Mouse (Mus musculus): Measurements from ENCODE around the gene Spint5. TPM values are rescaled to one million over a fixed set of nuclear protein-coding genes. Genes with fewer than 3 reads are reported as not detected.

Gene Spint5
- total and polyA plus RNA-seq, 2 experiments from 2014 or later, result not detected

DNA sequence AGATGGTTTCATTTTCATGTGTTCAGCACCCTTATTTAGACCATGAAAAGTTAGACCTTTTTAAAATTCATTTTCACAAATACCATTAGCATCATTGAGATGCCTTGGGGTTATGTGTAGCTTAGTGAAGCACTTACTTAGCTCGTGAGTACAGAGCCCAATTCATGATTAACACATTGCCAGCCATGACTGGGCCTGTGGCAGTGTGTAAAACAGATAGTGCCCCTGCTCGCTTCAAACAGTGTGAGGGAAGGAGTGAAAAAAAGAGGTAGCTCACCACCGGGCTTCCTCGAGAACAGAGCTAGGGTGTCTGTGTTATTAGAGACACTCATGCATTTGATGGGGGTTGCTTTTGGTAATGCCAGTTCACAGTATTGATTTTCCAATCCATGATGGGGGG, 33.1 kb downstream of the Spint5 start:
- no peak overlapping the region for H3K4me3 ChIP-seq (ENCODE audit: low read depth, low read length)
- no peak for TF ChIP-seq EP300 (IDR thresholded peaks at IDR 0.05; ENCODE audit: low read depth)
- no peak for TF ChIP-seq CTCF (IDR thresholded peaks at IDR 0.05; ENCODE audit: low read depth)
- no peaks in the 10 kb centered on the region for H3K9me3 ChIP-seq (replicated peaks; ENCODE audit: control insufficient read depth, low read length)
- peaks cover 51% of the 10 kb centered on the region for H3K36me3 ChIP-seq (replicated peaks; ENCODE audit: control insufficient read depth, insufficient read depth, low read length)
- no peak for DNase-seq (ENCODE audit: low spot score)
- H3K4me2 ChIP-seq (ENCODE audit: low read depth, low read length), result no peak overlapping the region
- no peak for ATAC-seq (ENCODE audit: insufficient read depth, low read depth)
- WGBS, result 77% methylated on average over 4 of the region's 4 CpGs
- no peak overlapping the region for H3K27ac ChIP-seq (ENCODE audit: low read depth)
- H3K4me1 ChIP-seq (ENCODE audit: control insufficient read depth, insufficient read depth), result peaks cover 14% of the 10 kb centered on the region
- H3K27me3 ChIP-seq (ENCODE audit: control insufficient read depth, insufficient read depth, low read length), result no peaks in the 10 kb centered on the region
- H3K9ac ChIP-seq (replicated peaks; ENCODE audit: low read depth, low read length), result no peak overlapping the region

DNA sequence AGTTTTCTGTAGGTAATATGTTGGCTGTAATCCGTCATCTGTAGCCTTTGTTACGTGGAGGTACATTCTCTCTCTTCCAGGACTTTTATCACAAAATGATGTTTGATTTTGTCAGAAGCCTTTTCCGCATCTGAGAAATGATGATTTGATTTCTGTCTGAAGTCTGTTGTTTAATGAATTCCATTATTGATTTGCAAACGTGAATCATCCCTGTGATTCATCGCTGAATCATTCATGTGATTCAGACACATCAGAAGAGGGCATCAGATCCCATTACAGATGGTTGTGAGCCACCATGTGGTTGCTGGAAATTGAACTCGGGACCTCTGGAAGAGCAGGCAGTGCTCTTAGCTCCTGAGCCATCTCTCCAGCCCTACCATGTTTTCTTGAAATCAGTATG, 33.9 kb downstream of the Spint5 start:
- Histone ChIP-seq H3K4me3 (ENCODE audit: low read depth, low read length) (no peak overlapping the region), H3K4me2 (ENCODE audit: low read depth, low read length) (no peak overlapping the region), H3K9me3 (replicated peaks; ENCODE audit: control insufficient read depth, low read length) (no peaks in the 10 kb centered on the region), H3K9ac (replicated peaks; ENCODE audit: low read depth, low read length) (no peak overlapping the region), H3K27ac (ENCODE audit: low read depth) (no peak overlapping the region), H3K36me3 (replicated peaks; ENCODE audit: control insufficient read depth, insufficient read depth, low read length) (peaks cover 59% of the 10 kb centered on the region), H3K27me3 (ENCODE audit: control insufficient read depth, insufficient read depth, low read length) (no peaks in the 10 kb centered on the region), H3K4me1 (ENCODE audit: control insufficient read depth, insufficient read depth) (peaks cover 19% of the 10 kb centered on the region)
- no peak for TF ChIP-seq EP300 (IDR thresholded peaks at IDR 0.05; ENCODE audit: low read depth)
- no peak for TF ChIP-seq CTCF (IDR thresholded peaks at IDR 0.05; ENCODE audit: low read depth)
- 87% methylated on average over 6 of the region's 6 CpGs for WGBS
- DNase-seq (ENCODE audit: low spot score), result no peak
- no peak for ATAC-seq (ENCODE audit: insufficient read depth, low read depth)

DNA sequence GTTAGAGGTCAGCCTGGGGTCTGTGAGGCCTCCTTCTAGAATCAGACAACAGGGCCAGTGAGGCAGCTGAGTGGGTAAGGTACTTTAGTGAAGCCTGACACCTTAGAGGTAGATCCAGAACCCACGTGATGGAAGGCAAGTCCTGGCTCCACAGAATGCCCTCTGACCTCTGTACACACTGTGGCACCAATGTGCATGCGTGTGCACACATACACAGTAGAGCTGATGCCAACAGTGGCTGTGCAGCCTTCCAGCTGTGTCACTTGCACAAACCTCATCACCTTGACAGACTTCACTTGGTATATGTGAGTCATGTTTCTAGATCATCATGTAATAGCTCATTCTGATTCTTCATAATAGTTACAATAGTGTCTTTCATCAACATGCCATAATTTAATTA, 37.3 kb downstream of the Spint5 start:
- no peak overlapping the region for H3K27ac ChIP-seq (ENCODE audit: low read depth)
- WGBS, result 95% methylated on average over 2 of the region's 2 CpGs
- no peak overlapping the region for H3K9ac ChIP-seq (replicated peaks; ENCODE audit: low read depth, low read length)
- H3K27me3 ChIP-seq (ENCODE audit: control insufficient read depth, insufficient read depth, low read length), result no peaks in the 10 kb centered on the region
- H3K4me1 ChIP-seq (ENCODE audit: control insufficient read depth, insufficient read depth), result peaks cover 10% of the 10 kb centered on the region; the same call in 1 of the 2 replicates
- no peak for ATAC-seq (ENCODE audit: insufficient read depth, low read depth)
- H3K36me3 ChIP-seq (replicated peaks; ENCODE audit: control insufficient read depth, insufficient read depth, low read length), result peaks cover 90% of the 10 kb centered on the region
- no peak overlapping the region for H3K4me3 ChIP-seq (ENCODE audit: low read depth, low read length)
- no peak for DNase-seq (ENCODE audit: low spot score)
- no peaks in the 10 kb centered on the region for H3K9me3 ChIP-seq (replicated peaks; ENCODE audit: control insufficient read depth, low read length)
- no peak overlapping the region for H3K4me2 ChIP-seq (ENCODE audit: low read depth, low read length)
- no peak for TF ChIP-seq CTCF (IDR thresholded peaks at IDR 0.05; ENCODE audit: low read depth)
- TF ChIP-seq EP300 (IDR thresholded peaks at IDR 0.05; ENCODE audit: low read depth), result no peak

DNA sequence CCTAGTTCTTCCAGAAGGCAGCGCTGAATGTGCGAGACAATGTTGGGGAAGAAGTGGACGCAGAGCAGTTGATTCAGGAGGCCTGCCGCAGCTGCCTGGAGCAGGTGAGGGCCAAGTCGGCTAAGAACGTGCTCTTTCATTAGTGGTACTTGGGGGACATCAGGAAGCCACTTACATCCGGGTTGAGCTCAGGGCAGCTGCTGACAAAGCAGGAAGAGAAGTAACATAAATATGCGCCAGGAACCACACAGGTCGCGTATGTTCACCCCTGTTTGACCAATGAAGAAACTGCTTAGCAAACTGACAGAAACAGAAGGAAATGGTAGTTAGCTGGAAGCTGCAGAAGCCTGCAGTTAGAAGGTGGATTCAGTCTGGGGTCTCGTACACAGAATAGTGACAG, 39.0 kb downstream of the Spint5 start:
- ATAC-seq (ENCODE audit: insufficient read depth, low read depth), result no peak
- Histone ChIP-seq H3K36me3 (replicated peaks; ENCODE audit: control insufficient read depth, insufficient read depth, low read length) (peaks cover 92% of the 10 kb centered on the region), H3K4me1 (ENCODE audit: control insufficient read depth, insufficient read depth) (peaks cover 10% of the 10 kb centered on the region; the same call in 1 of the 2 replicates), H3K27me3 (ENCODE audit: control insufficient read depth, insufficient read depth, low read length) (no peaks in the 10 kb centered on the region), H3K4me2 (ENCODE audit: low read depth, low read length) (no peak overlapping the region), H3K9me3 (replicated peaks; ENCODE audit: control insufficient read depth, low read length) (no peaks in the 10 kb centered on the region), H3K4me3 (ENCODE audit: low read depth, low read length) (no peak overlapping the region), H3K27ac (ENCODE audit: low read depth) (peak overlapping the region; percentile 90), H3K9ac (replicated peaks; ENCODE audit: low read depth, low read length) (no peak overlapping the region; the same call in 1 of the 2 replicates)
- 65% methylated on average over 11 of the region's 11 CpGs for WGBS
- TF ChIP-seq EP300 (IDR thresholded peaks at IDR 0.05; ENCODE audit: low read depth) (no peak), CTCF (IDR thresholded peaks at IDR 0.05; ENCODE audit: low read depth) (no peak)
- DNase-seq (ENCODE audit: low spot score), result no peak

DNA sequence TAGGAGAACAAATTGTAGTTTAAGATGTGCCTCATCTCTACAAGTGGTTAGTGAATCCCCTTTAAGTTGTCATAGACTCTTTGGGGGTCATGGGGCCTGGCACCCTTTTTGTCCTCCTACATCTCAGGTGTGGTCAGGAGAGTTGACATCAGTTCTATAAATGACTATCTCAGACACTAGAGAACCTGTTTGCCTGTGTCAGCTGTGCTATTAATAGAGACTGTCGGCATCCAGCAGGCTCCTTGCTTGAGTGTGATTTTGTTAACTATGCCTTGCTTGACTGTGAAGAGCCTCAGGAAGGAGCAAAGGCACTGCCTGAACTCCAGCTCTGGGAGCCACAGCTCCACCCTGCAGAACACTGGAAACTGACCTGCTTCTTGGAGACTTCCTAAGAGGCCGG, 39.7 kb downstream of the Spint5 start:
- DNase-seq (ENCODE audit: low spot score) (peak; percentile 91), ATAC-seq (ENCODE audit: insufficient read depth, low read depth) (peak; percentile 93)
- H3K9me3 ChIP-seq (replicated peaks; ENCODE audit: control insufficient read depth, low read length), result no peaks in the 10 kb centered on the region
- peak overlapping the region; percentile 15; the same call in 1 of the 2 replicates for H3K9ac ChIP-seq (replicated peaks; ENCODE audit: low read depth, low read length)
- peaks cover 10% of the 10 kb centered on the region; the same call in 1 of the 2 replicates for H3K4me1 ChIP-seq (ENCODE audit: control insufficient read depth, insufficient read depth)
- WGBS, result 35% methylated on average over 2 of the region's 2 CpGs
- H3K27me3 ChIP-seq (ENCODE audit: control insufficient read depth, insufficient read depth, low read length), result no peaks in the 10 kb centered on the region
- H3K4me3 ChIP-seq (ENCODE audit: low read depth, low read length), result no peak overlapping the region
- H3K27ac ChIP-seq (ENCODE audit: low read depth), result peak overlapping the region; percentile 90
- H3K36me3 ChIP-seq (replicated peaks; ENCODE audit: control insufficient read depth, insufficient read depth, low read length), result peaks cover 93% of the 10 kb centered on the region
- no peak for TF ChIP-seq CTCF (IDR thresholded peaks at IDR 0.05; ENCODE audit: low read depth)
- TF ChIP-seq EP300 (IDR thresholded peaks at IDR 0.05; ENCODE audit: low read depth), result no peak
- H3K4me2 ChIP-seq (ENCODE audit: low read depth, low read length), result no peak overlapping the region

DNA sequence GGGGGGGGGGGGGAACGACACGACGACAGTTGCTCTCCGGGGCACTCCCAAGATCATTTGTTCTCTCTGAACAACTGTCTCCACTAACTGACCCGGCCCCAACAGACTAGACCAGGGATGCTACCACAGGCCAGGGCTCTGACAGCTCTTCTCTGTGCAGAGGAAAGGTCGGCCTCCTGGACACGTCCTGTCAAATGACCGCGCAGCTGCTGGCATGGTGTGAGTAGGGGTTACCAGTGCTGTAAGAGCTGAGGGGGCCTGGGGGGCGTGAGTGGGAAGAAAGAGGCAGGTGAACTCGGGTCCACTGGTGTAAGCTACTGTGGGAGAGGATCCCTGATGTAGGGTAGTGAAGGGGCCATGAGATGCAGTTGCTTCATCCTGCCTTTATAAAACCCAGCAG, 42.7 kb downstream of the Spint5 start:
- TF ChIP-seq CTCF (IDR thresholded peaks at IDR 0.05; ENCODE audit: low read depth) (no peak), EP300 (IDR thresholded peaks at IDR 0.05; ENCODE audit: low read depth) (no peak)
- no peaks in the 10 kb centered on the region for H3K27me3 ChIP-seq (ENCODE audit: control insufficient read depth, insufficient read depth, low read length)
- peaks cover 14% of the 10 kb centered on the region; the same call in 1 of the 2 replicates for H3K4me1 ChIP-seq (ENCODE audit: control insufficient read depth, insufficient read depth)
- H3K4me3 ChIP-seq (ENCODE audit: low read depth, low read length), result no peak overlapping the region
- no peak for DNase-seq (ENCODE audit: low spot score)
- no peak for ATAC-seq (ENCODE audit: insufficient read depth, low read depth)
- H3K9ac ChIP-seq (replicated peaks; ENCODE audit: low read depth, low read length), result no peak overlapping the region
- H3K9me3 ChIP-seq (replicated peaks; ENCODE audit: control insufficient read depth, low read length), result no peaks in the 10 kb centered on the region
- H3K27ac ChIP-seq (ENCODE audit: low read depth), result no peak overlapping the region
- H3K36me3 ChIP-seq (replicated peaks; ENCODE audit: control insufficient read depth, insufficient read depth, low read length), result peaks cover 94% of the 10 kb centered on the region
- 93% methylated on average over 11 of the region's 11 CpGs for WGBS
- H3K4me2 ChIP-seq (ENCODE audit: low read depth, low read length), result no peak overlapping the region

All from heart, postnatal 0 days (tissue).